Mouse (Mus musculus): ENCODE results near the gene Dazap2. TPM values are rescaled to one million over a fixed set of nuclear protein-coding genes. Genes with fewer than 3 reads are reported as not detected.
"Not testable (repeated sequence)": the region's sequence is repeated elsewhere in the genome, so short reads cannot be mapped to it uniquely, and the experiment has no call there.

The Dazap2 gene
- total RNA-seq, 2 experiments from 2014 or later: 97.6 to 98.1 TPM

GRCm38 (mm10) chr15:100600696-100601272 is 14.4 kb upstream of the Dazap2 start:
- intact Hi-C loops (cut with DNase I): no loop called here
- no peak for DNase-seq (ENCODE audit: low spot score in 2 of 2)

- DNase-seq (ENCODE audit: low spot score in 2 of 2): no peak
- intact Hi-C loops (cut with DNase I): no loop called here
Measured at GRCm38 (mm10) chr15:100601669-100602068, 13.5 kb upstream of the Dazap2 start.

GRCm38 (mm10) chr15:100606677-100607076 is 8.5 kb upstream of the Dazap2 start:
- intact Hi-C loops (cut with DNase I): not testable (repeated sequence)

GRCm38 (mm10) chr15:100611951-100612350 is 3.2 kb upstream of the Dazap2 start:
- no peak for DNase-seq (ENCODE audit: low spot score in 2 of 2)
- intact Hi-C loops (cut with DNase I): loop anchor here (5.0 kb wide), 1 partner anchor 120 kb away; no protein-coding TSS in a partner anchor

More at GRCm38 (mm10) chr15:100606677-100607076, 8.5 kb upstream of the Dazap2 start:
- DNase-seq (ENCODE audit: low spot score in 2 of 2): not testable (repeated sequence)

- no peak for DNase-seq (ENCODE audit: low spot score in 2 of 2)
- intact Hi-C loops (cut with DNase I): loop anchor here (5.0 kb wide), 1 partner anchor 120 kb away; no protein-coding TSS in a partner anchor
Measured at GRCm38 (mm10) chr15:100612432-100612831, 2.7 kb upstream of the Dazap2 start.

GRCm38 (mm10) chr15:100613584-100613983 is 1.6 kb upstream of the Dazap2 start:
- intact Hi-C loops (cut with DNase I): loop anchor here (5.0 kb wide), 1 partner anchor 121 kb away; no protein-coding TSS in a partner anchor
- peak; percentile 73 to 80 for DNase-seq (ENCODE audit: low spot score in 2 of 2)

- intact Hi-C loops (cut with DNase I): loop anchor here (5.0 kb wide), 1 partner anchor 122 kb away; no protein-coding TSS in a partner anchor
- peak; percentile 25 to 60 for DNase-seq (ENCODE audit: low spot score in 2 of 2)
Measured at GRCm38 (mm10) chr15:100614218-100614995, 742 bp upstream of the Dazap2 start.

GRCm38 (mm10) chr15:100615825-100616220 is 674 bp downstream of the Dazap2 start:
- intact Hi-C loops (cut with DNase I): loop anchor here (5.0 kb wide), 1 partner anchor 64 kb away; the partner anchor contains the start of gene Tfcp2

GRCm38 (mm10) chr15:100616221-100616620 is 1.1 kb downstream of the Dazap2 start:
- DNase-seq (ENCODE audit: low spot score in 2 of 2): peak in 1 of 2 experiments; percentile 43
- intact Hi-C loops (cut with DNase I): loop anchor here (5.0 kb wide), 1 partner anchor 64 kb away; the partner anchor contains the start of gene Tfcp2

More at GRCm38 (mm10) chr15:100615825-100616220, 674 bp downstream of the Dazap2 start:
- DNase-seq (ENCODE audit: low spot score in 2 of 2): peak; percentile 91 to 92

- no peak for DNase-seq (ENCODE audit: low spot score in 2 of 2)
- intact Hi-C loops (cut with DNase I): loop anchor here (5.0 kb wide), 1 partner anchor 67 kb away; the partner anchor contains the start of gene Tfcp2
Measured at GRCm38 (mm10) chr15:100619200-100619599, 4.1 kb downstream of the Dazap2 start.

GRCm38 (mm10) chr15:100621671-100622070 is 6.5 kb downstream of the Dazap2 start:
- intact Hi-C loops (cut with DNase I): loop anchor here (5.0 kb wide), 1 partner anchor 61 kb away; no protein-coding TSS in a partner anchor
- not testable (repeated sequence) for DNase-seq (ENCODE audit: low spot score in 2 of 2)

- intact Hi-C loops (cut with DNase I): loop anchor here (5.0 kb wide), 1 partner anchor 60 kb away; no protein-coding TSS in a partner anchor
- DNase-seq (ENCODE audit: low spot score in 2 of 2): peak; percentile 50 to 62
Measured at GRCm38 (mm10) chr15:100622164-100622563, 7.0 kb downstream of the Dazap2 start.

- no peak for DNase-seq (ENCODE audit: low spot score in 2 of 2)
- intact Hi-C loops (cut with DNase I): loop anchor here (5.0 kb wide), 1 partner anchor 59 kb away; no protein-coding TSS in a partner anchor
Measured at GRCm38 (mm10) chr15:100623754-100624153, 8.6 kb downstream of the Dazap2 start.

GRCm38 (mm10) chr15:100624435-100624834 is 9.3 kb downstream of the Dazap2 start:
- DNase-seq (ENCODE audit: low spot score in 2 of 2): no peak
- intact Hi-C loops (cut with DNase I): loop anchor here (5.0 kb wide), 1 partner anchor 58 kb away; no protein-coding TSS in a partner anchor

- DNase-seq (ENCODE audit: low spot score in 2 of 2): no peak
- intact Hi-C loops (cut with DNase I): no loop called here
Measured at GRCm38 (mm10) chr15:100627287-100627686, 12.1 kb downstream of the Dazap2 start.

- intact Hi-C loops (cut with DNase I): no loop called here
- DNase-seq (ENCODE audit: low spot score in 2 of 2): no peak
Measured at GRCm38 (mm10) chr15:100627774-100628370, 12.7 kb downstream of the Dazap2 start.

GRCm38 (mm10) chr15:100628797-100629196 is 13.6 kb downstream of the Dazap2 start:
- intact Hi-C loops (cut with DNase I): no loop called here
- no peak for DNase-seq (ENCODE audit: low spot score in 2 of 2)

GRCm38 (mm10) chr15:100630126-100630525 is 15.0 kb downstream of the Dazap2 start:
- intact Hi-C loops (cut with DNase I): no loop called here
- DNase-seq (ENCODE audit: low spot score in 2 of 2): no peak

- intact Hi-C loops (cut with DNase I): no loop called here
Measured at GRCm38 (mm10) chr15:100631454-100632170, 16.5 kb downstream of the Dazap2 start.

More at GRCm38 (mm10) chr15:100631454-100632170, 16.5 kb downstream of the Dazap2 start:
- DNase-seq (ENCODE audit: low spot score in 2 of 2): no peak

Measured in left cerebral cortex, postnatal 14 days (tissue).